In the genomic region with DNA sequence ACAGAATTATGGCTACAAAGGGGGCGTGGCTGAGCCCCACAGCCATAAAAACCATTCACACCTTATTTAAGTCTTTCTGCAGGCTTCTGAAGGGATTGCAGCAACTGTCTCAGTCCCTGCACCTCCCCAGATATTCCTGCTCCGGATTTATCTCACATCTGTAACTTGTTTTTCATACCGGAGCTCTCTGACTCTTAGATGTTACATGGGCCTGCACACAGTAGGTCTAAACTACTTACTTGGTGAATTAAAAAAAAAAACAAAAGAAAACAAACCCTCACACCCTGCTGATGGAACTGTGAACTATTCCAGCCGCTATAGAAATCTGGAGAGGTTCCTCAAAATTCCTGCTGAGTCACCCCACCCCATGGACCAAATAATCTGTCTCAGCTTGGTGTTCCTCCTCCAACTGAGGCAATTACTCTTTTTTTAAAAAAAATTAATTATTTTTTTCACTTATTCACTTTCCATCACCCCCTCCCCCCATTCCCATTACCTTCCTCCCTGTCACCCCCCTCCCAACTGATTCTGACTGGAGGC, we compare ENCODE assay signal across 25 mouse cellular contexts. TPM values are rescaled to one million over a fixed set of nuclear protein-coding genes. Genes with fewer than 3 reads are reported as not detected.
DNase-seq lines count a peak whose midpoint lies in the region; ATAC-seq and TF ChIP-seq lines count a peak whose summit lies in the region.
"Had no signal": no experiment of that assay in that cellular context is flagged by ENCODE, and none has a peak within 500 bp of the region (broad histone marks: within the 10 kb centered on the region; RNA-seq: fewer than 3 reads in every experiment).

No protein-coding gene starts in this region.

- DNase-seq in heart, postnatal 25 days (ENCODE audit: low spot score) = no peak
- DNase-seq in lung, postnatal 36 days = no peak
- DNase-seq: adrenal gland, postnatal 25 days; cerebellum, adult 18-20 months; gastrocnemius, postnatal 25 days; heart, postnatal 36 days; kidney, adult 8-10 months; kidney, postnatal 4 days; liver, embryonic 13.5 days; lung, adult 2 months; right cerebral cortex, postnatal 25 days had no signal

- no peak overlapping the region for H3K4me3 ChIP-seq in heart, embryonic 12.5 days
- no peak overlapping the region for H3K4me3 ChIP-seq in lung, embryonic 15.5 days
- no peak overlapping the region for H3K4me3 ChIP-seq in liver, embryonic 12.5 days
- H3K4me3 ChIP-seq in intestine, postnatal 0 days (ENCODE audit: low read depth, low read length) = no peak overlapping the region
- H3K4me3 ChIP-seq: embryonic facial prominence, embryonic 12.5 days; hindbrain, embryonic 12.5 days; intestine, embryonic 15.5 days; liver, embryonic 13.5 days; stomach, embryonic 15.5 days had no signal

- H3K27me3 ChIP-seq in heart, embryonic 12.5 days (replicated peaks) = no peaks in the 10 kb centered on the region
- no peaks in the 10 kb centered on the region for H3K27me3 ChIP-seq in lung, embryonic 15.5 days
- no peaks in the 10 kb centered on the region for H3K27me3 ChIP-seq in liver, embryonic 12.5 days (replicated peaks)
- H3K27me3 ChIP-seq in intestine, postnatal 0 days (replicated peaks; ENCODE audit: control insufficient read depth, insufficient read depth, low read length) = no peaks in the 10 kb centered on the region
- H3K27me3 ChIP-seq: embryonic facial prominence, embryonic 12.5 days; hindbrain, embryonic 12.5 days; intestine, embryonic 15.5 days; liver, embryonic 13.5 days; stomach, embryonic 15.5 days had no signal

- H3K4me1 ChIP-seq in heart, embryonic 12.5 days (replicated peaks) = 0 out of 2 replicates have a peak, but pooled peaks cover 2% of the 10 kb centered on the region
- peaks cover 15% of the 10 kb centered on the region for H3K4me1 ChIP-seq in lung, embryonic 15.5 days
- H3K4me1 ChIP-seq in liver, embryonic 12.5 days = 0 out of 2 replicates have a peak, but pooled peaks cover 5% of the 10 kb centered on the region
- no peaks in the 10 kb centered on the region for H3K4me1 ChIP-seq in intestine, postnatal 0 days (replicated peaks; ENCODE audit: control insufficient read depth, insufficient read depth, low read length)
- H3K4me1 ChIP-seq: embryonic facial prominence, embryonic 12.5 days; hindbrain, embryonic 12.5 days; liver, embryonic 13.5 days had no signal

- peak overlapping the region; percentile 66; the same call in 1 of the 2 replicates for H3K27ac ChIP-seq in heart, embryonic 12.5 days (ENCODE audit: poor library complexity, severe bottlenecking)
- H3K27ac ChIP-seq in lung, embryonic 15.5 days = peak overlapping the region; percentile 71
- H3K27ac ChIP-seq in liver, embryonic 12.5 days = no peak overlapping the region
- no peak overlapping the region for H3K27ac ChIP-seq in intestine, postnatal 0 days (ENCODE audit: low read depth, low read length)
- H3K27ac ChIP-seq: embryonic facial prominence, embryonic 12.5 days; hindbrain, embryonic 12.5 days; hindbrain, postnatal 0 days; intestine, embryonic 15.5 days; kidney, postnatal 0 days; liver, embryonic 13.5 days had no signal

- H3K9ac ChIP-seq in heart, embryonic 12.5 days = no peak overlapping the region
- no peak overlapping the region for H3K9ac ChIP-seq in lung, embryonic 15.5 days
- H3K9ac ChIP-seq in liver, embryonic 12.5 days = no peak overlapping the region
- H3K9ac ChIP-seq in intestine, postnatal 0 days (ENCODE audit: low read depth, low read length) = no peak overlapping the region
- H3K9ac ChIP-seq: embryonic facial prominence, embryonic 12.5 days; hindbrain, embryonic 12.5 days; intestine, embryonic 15.5 days; liver, embryonic 13.5 days; stomach, embryonic 15.5 days had no signal

- intact Hi-C loops in heart, postnatal 25 days (cut with DNase I) = no loop called here

- WGBS in heart, embryonic 12.5 days = 54% methylated on average over 4 of the region's 4 CpGs
- 77% methylated on average over 4 of the region's 4 CpGs for WGBS in lung, embryonic 15.5 days
- 55% methylated on average over 4 of the region's 4 CpGs for WGBS in liver, embryonic 12.5 days (ENCODE audit: insufficient replicate concordance)
- 75% methylated on average over 4 of the region's 4 CpGs for WGBS in intestine, postnatal 0 days

- no peaks in the 10 kb centered on the region for H3K36me3 ChIP-seq in heart, embryonic 12.5 days
- no peaks in the 10 kb centered on the region for H3K36me3 ChIP-seq in lung, embryonic 15.5 days
- no peaks in the 10 kb centered on the region for H3K36me3 ChIP-seq in liver, embryonic 12.5 days
- H3K36me3 ChIP-seq in intestine, postnatal 0 days (ENCODE audit: control insufficient read depth, insufficient read depth) = no peaks in the 10 kb centered on the region
- H3K36me3 ChIP-seq: embryonic facial prominence, embryonic 12.5 days; hindbrain, embryonic 12.5 days; intestine, embryonic 15.5 days; liver, embryonic 13.5 days; stomach, embryonic 15.5 days had no signal

- no peak for TF ChIP-seq CTCF in intestine, postnatal 0 days (IDR thresholded peaks at IDR 0.05; ENCODE audit: low read depth)

- H3K9me3 ChIP-seq in heart, embryonic 12.5 days (replicated peaks) = peaks cover 6% of the 10 kb centered on the region
- no peaks in the 10 kb centered on the region for H3K9me3 ChIP-seq in lung, embryonic 15.5 days
- no peaks in the 10 kb centered on the region for H3K9me3 ChIP-seq in liver, embryonic 12.5 days (replicated peaks)
- no peaks in the 10 kb centered on the region for H3K9me3 ChIP-seq in intestine, postnatal 0 days (ENCODE audit: control insufficient read depth)
- H3K9me3 ChIP-seq: embryonic facial prominence, embryonic 12.5 days; intestine, embryonic 15.5 days; liver, embryonic 13.5 days; stomach, embryonic 15.5 days had no signal

- H3K4me2 ChIP-seq in heart, embryonic 12.5 days = no peak overlapping the region
- no peak overlapping the region for H3K4me2 ChIP-seq in lung, embryonic 15.5 days
- no peak overlapping the region for H3K4me2 ChIP-seq in liver, embryonic 12.5 days
- no peak overlapping the region for H3K4me2 ChIP-seq in intestine, postnatal 0 days (replicated peaks; ENCODE audit: low read depth)
- H3K4me2 ChIP-seq: embryonic facial prominence, embryonic 12.5 days; hindbrain, embryonic 12.5 days; intestine, embryonic 15.5 days; liver, embryonic 13.5 days; midbrain, embryonic 11.5 days; stomach, embryonic 15.5 days had no signal

- no peak for ATAC-seq in heart, embryonic 12.5 days (ENCODE audit: insufficient number of reproducible peaks, low FRiP score)
- no peak for ATAC-seq in lung, embryonic 15.5 days (ENCODE audit: borderline replicate concordance, extremely low read depth, low FRiP score, low TSS enrichment)
- ATAC-seq in granulocyte monocyte progenitor cell, adult 5-6 weeks (replicated peaks; ENCODE audit: poor library complexity, severe bottlenecking) = peak; percentile 56
- no peak for ATAC-seq in liver, embryonic 12.5 days
- ATAC-seq in intestine, postnatal 0 days = no peak
- ATAC-seq: forebrain, embryonic 14.5 days; hindbrain, postnatal 0 days; intestine, embryonic 15.5 days; midbrain, embryonic 16.5 days had no signal

RNA-seq across cellular contexts. Expression of a gene that starts 53.6 kb away (rescaled TPM):
- polyA plus RNA-seq in heart, embryonic 12.5 days (2016; fragmentation: Nextera tagmentation; extraction: Ambion mirVana) = 21.5 and 22.4 TPM in 2 replicates
- 10 to 100 TPM; 17.2 to 18.3 TPM for total RNA-seq in heart, postnatal 25 days (2021)
- polyA plus RNA-seq in lung, embryonic 15.5 days (2015; fragmentation: Nextera tagmentation; extraction: Ambion mirVana) = 16.6 and 17.7 TPM in 2 replicates
- 24.0 and 32.6 TPM in 2 replicates for total RNA-seq in granulocyte monocyte progenitor cell, adult 5-6 weeks (2014; fragmentation: Nextera tagmentation)
- total RNA-seq in granulocyte monocyte progenitor cell, adult 5-6 weeks (2017) = 21.6 and 34.0 TPM in 2 replicates
- 19.3 and 20.7 TPM in 2 replicates for polyA plus RNA-seq in liver, embryonic 12.5 days (2016; fragmentation: Nextera tagmentation; extraction: Ambion mirVana)
- 9.4 and 10.6 TPM in 2 replicates for polyA plus RNA-seq in intestine, postnatal 0 days (2015; fragmentation: Nextera tagmentation; extraction: Ambion mirVana)

Comparison
In these comparisons a context has a peak if more than half of its experiments do, and no peak if none do; other contexts are left out.
1. H3K27ac ChIP-seq: peak in heart, embryonic 12.5 days (single experiment) and lung, embryonic 15.5 days (single experiment); none in liver, embryonic 12.5 days (single experiment) and intestine, postnatal 0 days (single experiment).